Mouse (Mus musculus): ENCODE measurements around the gene Gpld1. TPM values are rescaled to one million over a fixed set of nuclear protein-coding genes. Genes with fewer than 3 reads are reported as not detected.
"Not testable (repeated sequence)": the region's sequence is repeated elsewhere in the genome, so short reads cannot be mapped to it uniquely, and the experiment has no call there.

Gene Gpld1
- total RNA-seq, 2 experiments from 2014 or later: 0.84 to 0.95 TPM

- DNase-seq (ENCODE audit: low spot score): no peak
Measured at GRCm38 (mm10) chr13:24947158-24947557, 4.2 kb downstream of the Gpld1 start.

GRCm38 (mm10) chr13:24948870-24949269, 5.9 kb downstream of the Gpld1 start:
- no peak for DNase-seq (ENCODE audit: low spot score)

GRCm38 (mm10) chr13:24952659-24953058, 9.7 kb downstream of the Gpld1 start:
- no peak for DNase-seq (ENCODE audit: low spot score)

- no peak for DNase-seq (ENCODE audit: low spot score)
Measured at GRCm38 (mm10) chr13:24955091-24955490, 12.1 kb downstream of the Gpld1 start.

- no peak for DNase-seq (ENCODE audit: low spot score)
Measured at GRCm38 (mm10) chr13:24955500-24955899, 12.5 kb downstream of the Gpld1 start.

GRCm38 (mm10) chr13:24958671-24959070, 15.7 kb downstream of the Gpld1 start:
- no peak for DNase-seq (ENCODE audit: low spot score)

- no peak for DNase-seq (ENCODE audit: low spot score)
Measured at GRCm38 (mm10) chr13:24960084-24960483, 17.1 kb downstream of the Gpld1 start.

GRCm38 (mm10) chr13:24962119-24962518, 19.2 kb downstream of the Gpld1 start:
- DNase-seq (ENCODE audit: low spot score): no peak

GRCm38 (mm10) chr13:24965130-24965845, 22.3 kb downstream of the Gpld1 start:
- no peak for DNase-seq (ENCODE audit: low spot score)

GRCm38 (mm10) chr13:24965846-24966201, 22.9 kb downstream of the Gpld1 start:
- no peak for DNase-seq (ENCODE audit: low spot score)

GRCm38 (mm10) chr13:24971776-24972175, 28.8 kb downstream of the Gpld1 start:
- not testable (repeated sequence) for DNase-seq (ENCODE audit: low spot score)

GRCm38 (mm10) chr13:24976384-24976783, 33.4 kb downstream of the Gpld1 start:
- DNase-seq (ENCODE audit: low spot score): no peak

GRCm38 (mm10) chr13:24977820-24978342, 34.9 kb downstream of the Gpld1 start:
- no peak for DNase-seq (ENCODE audit: low spot score)

GRCm38 (mm10) chr13:24981031-24981430, 38.1 kb downstream of the Gpld1 start:
- no peak for DNase-seq (ENCODE audit: low spot score)

GRCm38 (mm10) chr13:24985435-24985834, 42.5 kb downstream of the Gpld1 start:
- no peak for DNase-seq (ENCODE audit: low spot score)

GRCm38 (mm10) chr13:24988391-24988790, 45.4 kb downstream of the Gpld1 start:
- peak; percentile 53 for DNase-seq (ENCODE audit: low spot score)

- DNase-seq (ENCODE audit: low spot score): no peak
Measured at GRCm38 (mm10) chr13:24989006-24989405, 46.1 kb downstream of the Gpld1 start.

- DNase-seq (ENCODE audit: low spot score): no peak
Measured at GRCm38 (mm10) chr13:24993160-24993559, 50.2 kb downstream of the Gpld1 start.

- DNase-seq (ENCODE audit: low spot score): no peak
Measured at GRCm38 (mm10) chr13:24999538-24999937, 56.6 kb downstream of the Gpld1 start.

GRCm38 (mm10) chr13:25002965-25003364, 60.0 kb downstream of the Gpld1 start:
- DNase-seq (ENCODE audit: low spot score): no peak

GRCm38 (mm10) chr13:25007115-25007514, 64.2 kb downstream of the Gpld1 start:
- peak; percentile 32 for DNase-seq (ENCODE audit: low spot score)

GRCm38 (mm10) chr13:25018316-25018715, 75.4 kb downstream of the Gpld1 start:
- no peak for DNase-seq (ENCODE audit: low spot score)

GRCm38 (mm10) chr13:25019793-25020539, 77.0 kb downstream of the Gpld1 start, which contains the start of gene Mrs2:
Gene Mrs2 (minus strand): TSS chr13:25020379.
- peak; percentile 85 for DNase-seq (ENCODE audit: low spot score)
